Mouse (Mus musculus) spleen, adult 2 months (tissue): Measurements from ENCODE around the gene A230072I06Rik.

Experiments
- CTCF ChIP-seq: fragments of 200-500 bp; IDR thresholded peaks from 2 replicates; pipeline ENCODE4 v1.5.1; 2011; ENCODE audit warnings: mild to moderate bottlenecking, inconsistent platforms; ENCODE audit not compliant: insufficient read depth, insufficient read length, insufficient replicate concordance; ENCODE audit errors: extremely low read depth
- POLR2A ChIP-seq: fragments of 200-500 bp; IDR thresholded peaks from 2 replicates; pipeline ENCODE4 v1.6.1; 2011; ENCODE audit warnings: low read depth, low read length, inconsistent platforms

- no peak for TF ChIP-seq POLR2A
- no peak for TF ChIP-seq CTCF
These were observed 49.3 kb downstream of the A230072I06Rik start for GRCm38 (mm10) chr8:12327707-12328471.
